Mouse (Mus musculus): ENCODE measurements around the gene Rela.

DNA sequence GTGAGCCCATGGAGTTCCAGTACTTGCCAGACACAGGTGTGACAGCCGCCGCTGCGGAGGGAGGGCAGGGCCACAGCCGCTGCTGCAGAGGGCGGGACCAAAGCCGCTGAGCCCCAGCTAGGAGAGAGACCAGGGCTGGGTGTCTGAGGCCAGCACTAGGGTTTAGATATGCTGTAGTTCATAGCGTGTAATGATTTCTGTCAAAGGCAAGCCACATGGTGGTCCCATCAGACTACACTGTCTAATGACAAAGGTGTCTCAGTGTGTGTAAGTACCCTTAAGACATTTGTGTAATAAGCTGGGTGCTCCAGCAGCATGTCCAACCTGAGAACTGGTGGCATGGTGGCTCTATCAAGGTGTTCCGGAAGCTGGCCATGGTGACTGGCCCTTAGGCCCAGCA is 4.4 kb downstream of the Rela start:
- TF ChIP-seq CTCF (IDR thresholded peaks at IDR 0.05; ENCODE audit: borderline replicate concordance, extremely low read depth, insufficient read depth, insufficient read length) = no peak
- TF ChIP-seq POLR2A (IDR thresholded peaks at IDR 0.05; ENCODE audit: borderline replicate concordance, extremely low read depth, insufficient read depth, insufficient read length, poor library complexity, severe bottlenecking) = no peak
